Mouse (Mus musculus) limb, embryonic 15.5 days (tissue): Measurements from ENCODE around the gene Erbb2. TPM values are rescaled to one million over a fixed set of nuclear protein-coding genes. Genes with fewer than 3 reads are reported as not detected.

Experiments used
- ATAC-seq: fragments of 200-750 bp; cut with Nextera tagmentation; 2 replicates; pipeline ENCODE4 v1.8.0; 2017; ENCODE audit warnings: low read depth, moderate TSS enrichment; ENCODE audit not compliant: insufficient number of reproducible peaks, low FRiP score, low TSS enrichment
- H3K27ac ChIP-seq: fragments of 300-500 bp; sonication (generic); 2 replicates; pipeline ENCODE4 v1.5.1; 2015; ENCODE audit warnings: moderate library complexity, mild to moderate bottlenecking, inconsistent platforms
- H3K27me3 ChIP-seq: fragments of 300-500 bp; sonication (generic); 2 replicates; pipeline ENCODE4 v1.6.1; 2015; ENCODE audit warnings: inconsistent platforms
- H3K36me3 ChIP-seq: fragments of 300-500 bp; sonication (generic); 2 replicates; pipeline ENCODE4 v1.6.1; 2015; ENCODE audit warnings: inconsistent platforms
- H3K4me1 ChIP-seq: fragments of 300-500 bp; sonication (generic); 2 replicates; pipeline ENCODE4 v1.6.1; 2015; ENCODE audit warnings: inconsistent platforms
- H3K4me2 ChIP-seq: fragments of 300-500 bp; sonication (generic); 2 replicates; pipeline ENCODE4 v1.6.1; 2015; ENCODE audit warnings: mild to moderate bottlenecking, inconsistent platforms
- H3K4me3 ChIP-seq: fragments of 300-500 bp; sonication (generic); 2 replicates; pipeline ENCODE4 v1.5.1; 2015; ENCODE audit warnings: mild to moderate bottlenecking, inconsistent platforms
- H3K9ac ChIP-seq: fragments of 300-500 bp; sonication (generic); 2 replicates; pipeline ENCODE4 v1.6.1; 2015; ENCODE audit warnings: inconsistent platforms
- H3K9me3 ChIP-seq: fragments of 300-500 bp; sonication (generic); 2 replicates; pipeline ENCODE4 v1.6.1; 2016; ENCODE audit warnings: inconsistent platforms
- WGBS: fragments of 180-500 bp; shearing (Covaris S2); methylation state at CpG from one replicate; pipeline ENCODE4 v1.1.7; 2015; 5-methylcytosine and 5-hydroxymethylcytosine counted together
- polyA plus RNA-seq: library from polyadenylated mRNA; unstranded; fragments of >200 nt; fragmentation: Nextera tagmentation; extraction: Ambion mirVana; gene quantifications from 2 replicates; pipeline ENCODE4 v1.2.1, GENCODE M21; 2015

Gene Erbb2
- polyA plus RNA-seq, 1 experiment from 2014 or later = 70.7 TPM

- Histone ChIP-seq H3K4me2 (no peak overlapping the region), H3K9ac (no peak overlapping the region), H3K9me3 (no peaks in the 10 kb centered on the region), H3K4me1 (no peaks in the 10 kb centered on the region), H3K4me3 (no peak overlapping the region), H3K27me3 (peaks cover 13% of the 10 kb centered on the region), H3K36me3 (no peaks in the 10 kb centered on the region), H3K27ac (no peak overlapping the region)
- 78% methylated on average over 4 of the region's 6 CpGs for WGBS
- ATAC-seq = no peak
These were observed 52.2 kb downstream of the Erbb2 start for GRCm38 (mm10) chr11:98464516-98464915.

GRCm38 (mm10) chr11:98469761-98470714 is 57.8 kb downstream of the Erbb2 start:
- no peaks in the 10 kb centered on the region; the same call in 1 of the 2 replicates for H3K4me1 ChIP-seq
- no peaks in the 10 kb centered on the region for H3K9me3 ChIP-seq
- H3K36me3 ChIP-seq = no peaks in the 10 kb centered on the region
- no peaks in the 10 kb centered on the region; the same call in 1 of the 2 replicates for H3K27me3 ChIP-seq
- no peak overlapping the region for H3K9ac ChIP-seq
- ATAC-seq = no peak
- WGBS = 57% methylated on average over 22 of the region's 22 CpGs
- H3K27ac ChIP-seq = no peak overlapping the region
- no peak overlapping the region for H3K4me2 ChIP-seq
- H3K4me3 ChIP-seq = no peak overlapping the region

- H3K27ac ChIP-seq = no peak overlapping the region
- no peaks in the 10 kb centered on the region; the same call in 1 of the 2 replicates for H3K4me1 ChIP-seq
- no peak overlapping the region for H3K9ac ChIP-seq
- no peaks in the 10 kb centered on the region for H3K9me3 ChIP-seq
- H3K4me2 ChIP-seq = no peak overlapping the region
- H3K36me3 ChIP-seq = no peaks in the 10 kb centered on the region
- H3K4me3 ChIP-seq = no peak overlapping the region
- ATAC-seq = no peak
- WGBS = 75% methylated on average over 6 of the region's 6 CpGs
- no peaks in the 10 kb centered on the region for H3K27me3 ChIP-seq
These were observed 58.5 kb downstream of the Erbb2 start for GRCm38 (mm10) chr11:98470795-98471194.

- no peak overlapping the region for H3K9ac ChIP-seq
- H3K4me2 ChIP-seq = no peak overlapping the region
- no peak overlapping the region for H3K27ac ChIP-seq
- no peak overlapping the region for H3K4me3 ChIP-seq
- H3K27me3 ChIP-seq = no peaks in the 10 kb centered on the region
- no peaks in the 10 kb centered on the region; the same call in 1 of the 2 replicates for H3K4me1 ChIP-seq
- no peaks in the 10 kb centered on the region for H3K9me3 ChIP-seq
- WGBS = 72% methylated on average over 4 of the region's 4 CpGs
- no peaks in the 10 kb centered on the region for H3K36me3 ChIP-seq
- no peak for ATAC-seq
These were observed 60.4 kb downstream of the Erbb2 start for GRCm38 (mm10) chr11:98472696-98473095.

GRCm38 (mm10) chr11:98473916-98474479 is 61.7 kb downstream of the Erbb2 start:
- no peak overlapping the region for H3K4me2 ChIP-seq
- no peaks in the 10 kb centered on the region for H3K9me3 ChIP-seq
- H3K9ac ChIP-seq = no peak overlapping the region
- H3K27ac ChIP-seq = no peak overlapping the region
- no peak for ATAC-seq
- no peak overlapping the region for H3K4me3 ChIP-seq
- H3K36me3 ChIP-seq = no peaks in the 10 kb centered on the region
- WGBS = 49% methylated on average over 8 of the region's 8 CpGs
- H3K27me3 ChIP-seq = no peaks in the 10 kb centered on the region
- H3K4me1 ChIP-seq = no peaks in the 10 kb centered on the region; the same call in 1 of the 2 replicates

GRCm38 (mm10) chr11:98474967-98475366 is 62.7 kb downstream of the Erbb2 start:
- WGBS = 86% methylated on average over 11 of the region's 11 CpGs
- ATAC-seq = no peak
- no peak overlapping the region for H3K4me2 ChIP-seq

GRCm38 (mm10) chr11:98475630-98476433 is 63.6 kb downstream of the Erbb2 start:
- H3K27me3 ChIP-seq = no peaks in the 10 kb centered on the region
- 86% methylated on average over 9 of the region's 9 CpGs for WGBS

More at GRCm38 (mm10) chr11:98474967-98475366, 62.7 kb downstream of the Erbb2 start:
- no peaks in the 10 kb centered on the region for H3K27me3 ChIP-seq
- no peaks in the 10 kb centered on the region; the same call in 1 of the 2 replicates for H3K4me1 ChIP-seq
- H3K27ac ChIP-seq = no peak overlapping the region
- H3K9ac ChIP-seq = no peak overlapping the region
- no peaks in the 10 kb centered on the region for H3K36me3 ChIP-seq
- H3K4me3 ChIP-seq = no peak overlapping the region
- no peaks in the 10 kb centered on the region for H3K9me3 ChIP-seq

GRCm38 (mm10) chr11:98476434-98476807 is 64.2 kb downstream of the Erbb2 start:
- no peak for ATAC-seq
- H3K9ac ChIP-seq = no peak overlapping the region
- no peak overlapping the region for H3K4me3 ChIP-seq
- H3K27me3 ChIP-seq = no peaks in the 10 kb centered on the region
- WGBS = 71% methylated on average over 4 of the region's 4 CpGs
- no peak overlapping the region for H3K4me2 ChIP-seq
- H3K27ac ChIP-seq = no peak overlapping the region
- no peaks in the 10 kb centered on the region for H3K36me3 ChIP-seq
- H3K4me1 ChIP-seq = no peaks in the 10 kb centered on the region
- no peaks in the 10 kb centered on the region for H3K9me3 ChIP-seq

More at GRCm38 (mm10) chr11:98475630-98476433, 63.6 kb downstream of the Erbb2 start:
- Histone ChIP-seq H3K4me1 (no peaks in the 10 kb centered on the region), H3K4me3 (no peak overlapping the region), H3K27ac (no peak overlapping the region), H3K9ac (no peak overlapping the region), H3K36me3 (no peaks in the 10 kb centered on the region), H3K4me2 (no peak overlapping the region), H3K9me3 (no peaks in the 10 kb centered on the region)
- no peak for ATAC-seq

GRCm38 (mm10) chr11:98477011-98477701 is 64.9 kb downstream of the Erbb2 start:
- H3K27ac ChIP-seq = no peak overlapping the region
- H3K4me3 ChIP-seq = no peak overlapping the region
- WGBS = 72% methylated on average over 13 of the region's 14 CpGs

GRCm38 (mm10) chr11:98479026-98479939 is 67.0 kb downstream of the Erbb2 start:
- H3K27me3 ChIP-seq = no peaks in the 10 kb centered on the region
- no peak for ATAC-seq
- H3K9me3 ChIP-seq = no peaks in the 10 kb centered on the region
- 52% methylated on average over 13 of the region's 13 CpGs for WGBS
- H3K4me1 ChIP-seq = no peaks in the 10 kb centered on the region
- H3K27ac ChIP-seq = 0 out of 2 replicates have a peak overlapping the region, but pooled peaks have one; percentile 14
- no peak overlapping the region for H3K4me3 ChIP-seq
- no peaks in the 10 kb centered on the region for H3K36me3 ChIP-seq
- H3K9ac ChIP-seq = no peak overlapping the region
- H3K4me2 ChIP-seq = no peak overlapping the region

More at GRCm38 (mm10) chr11:98477011-98477701, 64.9 kb downstream of the Erbb2 start:
- no peak for ATAC-seq
- Histone ChIP-seq H3K9me3 (no peaks in the 10 kb centered on the region), H3K9ac (no peak overlapping the region), H3K4me1 (no peaks in the 10 kb centered on the region), H3K4me2 (no peak overlapping the region), H3K36me3 (no peaks in the 10 kb centered on the region), H3K27me3 (no peaks in the 10 kb centered on the region)
